Mouse (Mus musculus) heart, embryonic 11.5 days (tissue): Measurements from ENCODE around the gene Macrod2. TPM values are rescaled to one million over a fixed set of nuclear protein-coding genes. Genes with fewer than 3 reads are reported as not detected.

Source experiments
- ATAC-seq: fragments of 200-750 bp; cut with Nextera tagmentation; replicated peaks from 2 replicates; pipeline ENCODE4 v1.8.0; 2017; ENCODE audit warnings: moderate library complexity; ENCODE audit not compliant: insufficient number of reproducible peaks, low FRiP score, low TSS enrichment
- H3K27ac ChIP-seq: fragments of 300-500 bp; sonication (generic); 2 replicates; pipeline ENCODE4 v1.5.1; 2014; ENCODE audit warnings: mild to moderate bottlenecking, low read depth, low read length
- H3K27me3 ChIP-seq: fragments of 300-500 bp; sonication (generic); 2 replicates; pipeline ENCODE4 v1.6.1; 2014; ENCODE audit warnings: mild to moderate bottlenecking, low read length, mixed read lengths; ENCODE audit not compliant: control insufficient read depth, insufficient read depth
- H3K36me3 ChIP-seq: fragments of 300-500 bp; sonication (generic); 2 replicates; pipeline ENCODE4 v1.6.1; 2014; ENCODE audit warnings: mild to moderate bottlenecking, low read length, moderate library complexity, mixed read lengths; ENCODE audit not compliant: control insufficient read depth, insufficient read depth
- H3K4me1 ChIP-seq: fragments of 300-500 bp; sonication (generic); 2 replicates; pipeline ENCODE4 v1.6.1; 2014; ENCODE audit warnings: low read length; ENCODE audit not compliant: control insufficient read depth, insufficient read depth
- H3K4me2 ChIP-seq: fragments of 300-500 bp; sonication (generic); 2 replicates; pipeline ENCODE4 v1.6.1; 2014; ENCODE audit warnings: mild to moderate bottlenecking, moderate library complexity
- H3K4me3 ChIP-seq: fragments of 300-500 bp; sonication (generic); 2 replicates; pipeline ENCODE4 v1.5.1; 2014; ENCODE audit warnings: low read depth, low read length
- H3K9ac ChIP-seq: fragments of 300-500 bp; sonication (generic); 2 replicates; pipeline ENCODE4 v1.6.1; 2014; ENCODE audit warnings: mild to moderate bottlenecking, low read depth, low read length, moderate library complexity
- H3K9me3 ChIP-seq: fragments of 300-500 bp; sonication (generic); replicated peaks from 2 replicates; pipeline ENCODE4 v1.6.1; 2016; ENCODE audit warnings: low read length; ENCODE audit not compliant: control insufficient read depth
- WGBS: fragments of 180-500 bp; shearing (Covaris S2); extraction: QIAGEN DNeasy Blood & Tissue Kit; methylation state at CpG from one replicate; pipeline ENCODE4 v1.1.7; 2014; ENCODE audit not compliant: insufficient replicate concordance; 5-methylcytosine and 5-hydroxymethylcytosine counted together
- polyA plus RNA-seq: library from polyadenylated mRNA; unstranded; fragments of >200 nt; fragmentation: Nextera tagmentation; extraction: Ambion mirVana; gene quantifications from 2 replicates; pipeline ENCODE4 v1.2.1, GENCODE M21; 2014

The Macrod2 gene
- polyA plus RNA-seq, 1 experiment from 2014 or later: 20.5 TPM

DNA sequence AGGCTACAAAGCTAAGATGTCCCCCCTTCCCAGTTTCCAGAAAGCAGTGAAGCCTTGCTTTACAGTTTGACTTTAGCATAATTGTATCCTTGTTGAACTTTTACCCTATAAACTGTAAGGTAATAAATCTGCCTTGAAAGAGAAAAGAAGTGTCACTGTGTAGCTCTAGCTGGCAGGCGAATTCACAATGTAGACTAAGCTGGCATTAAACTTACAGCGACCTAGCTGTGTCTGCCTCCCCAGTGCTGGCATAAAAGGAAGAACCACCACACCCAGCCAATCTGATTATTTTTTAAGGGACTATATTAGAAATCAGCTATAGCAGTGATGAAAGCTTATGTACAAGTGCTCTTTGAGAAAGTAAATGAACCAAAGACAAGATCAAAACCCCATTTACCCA is 1791.8 kb downstream of the Macrod2 start:
- Histone ChIP-seq H3K4me1 (no peaks in the 10 kb centered on the region), H3K9ac (no peak overlapping the region), H3K4me3 (no peak overlapping the region), H3K9me3 (no peaks in the 10 kb centered on the region), H3K36me3 (no peaks in the 10 kb centered on the region), H3K27ac (no peak overlapping the region), H3K4me2 (no peak overlapping the region), H3K27me3 (no peaks in the 10 kb centered on the region)
- ATAC-seq: no peak
- WGBS: 70% methylated on average over 2 of the region's 2 CpGs

DNA sequence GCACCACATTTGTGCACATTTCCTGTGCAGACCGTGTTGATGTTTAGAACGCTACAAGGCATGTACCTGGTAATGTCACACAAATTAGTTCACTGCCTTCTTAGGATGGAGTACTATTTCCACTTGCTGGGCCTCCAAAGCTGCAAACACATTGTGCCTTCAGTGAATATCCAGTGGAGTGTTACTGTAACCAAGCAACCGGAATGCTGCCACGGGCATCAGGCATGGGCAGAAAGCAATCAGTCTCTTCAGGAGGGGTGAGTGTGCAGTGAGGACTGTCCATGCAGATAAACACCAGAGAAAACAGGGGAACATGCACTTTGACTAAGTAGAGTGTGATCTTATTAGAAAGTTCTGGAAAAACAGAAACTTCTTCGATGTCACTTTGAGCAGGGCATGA is 1792.3 kb downstream of the Macrod2 start:
- Histone ChIP-seq H3K4me2 (no peak overlapping the region), H3K4me3 (no peak overlapping the region), H3K27ac (no peak overlapping the region), H3K36me3 (no peaks in the 10 kb centered on the region), H3K9me3 (no peaks in the 10 kb centered on the region), H3K4me1 (no peaks in the 10 kb centered on the region), H3K27me3 (no peaks in the 10 kb centered on the region), H3K9ac (no peak overlapping the region)
- WGBS: 76% methylated on average over 5 of the region's 5 CpGs
- no peak for ATAC-seq

DNA sequence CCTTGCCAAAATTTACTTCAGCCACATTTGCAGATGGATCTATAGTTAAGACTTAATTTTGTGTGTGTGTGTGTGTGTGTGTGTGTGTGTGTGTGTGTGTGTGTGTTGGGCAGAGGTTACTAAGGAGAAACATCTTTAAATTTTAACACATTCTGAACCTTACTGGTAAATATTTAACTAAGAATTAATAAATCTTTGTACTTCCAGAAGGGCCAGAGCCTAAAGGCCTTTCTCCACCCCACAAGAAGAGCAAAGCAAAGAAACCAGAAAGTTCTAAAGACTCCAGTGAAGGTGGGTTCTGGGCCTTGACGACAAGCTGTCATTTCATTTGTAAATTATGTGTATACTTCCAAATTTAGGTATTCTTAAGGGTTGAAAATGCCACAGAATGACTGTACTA is 1822.3 kb downstream of the Macrod2 start:
- Histone ChIP-seq H3K4me3 (no peak overlapping the region), H3K27ac (no peak overlapping the region), H3K4me1 (no peaks in the 10 kb centered on the region), H3K9ac (no peak overlapping the region), H3K9me3 (no peaks in the 10 kb centered on the region), H3K27me3 (no peaks in the 10 kb centered on the region), H3K4me2 (no peak overlapping the region), H3K36me3 (no peaks in the 10 kb centered on the region)
- 79% methylated on average over 1 of the region's 1 CpGs for WGBS
- no peak for ATAC-seq

DNA sequence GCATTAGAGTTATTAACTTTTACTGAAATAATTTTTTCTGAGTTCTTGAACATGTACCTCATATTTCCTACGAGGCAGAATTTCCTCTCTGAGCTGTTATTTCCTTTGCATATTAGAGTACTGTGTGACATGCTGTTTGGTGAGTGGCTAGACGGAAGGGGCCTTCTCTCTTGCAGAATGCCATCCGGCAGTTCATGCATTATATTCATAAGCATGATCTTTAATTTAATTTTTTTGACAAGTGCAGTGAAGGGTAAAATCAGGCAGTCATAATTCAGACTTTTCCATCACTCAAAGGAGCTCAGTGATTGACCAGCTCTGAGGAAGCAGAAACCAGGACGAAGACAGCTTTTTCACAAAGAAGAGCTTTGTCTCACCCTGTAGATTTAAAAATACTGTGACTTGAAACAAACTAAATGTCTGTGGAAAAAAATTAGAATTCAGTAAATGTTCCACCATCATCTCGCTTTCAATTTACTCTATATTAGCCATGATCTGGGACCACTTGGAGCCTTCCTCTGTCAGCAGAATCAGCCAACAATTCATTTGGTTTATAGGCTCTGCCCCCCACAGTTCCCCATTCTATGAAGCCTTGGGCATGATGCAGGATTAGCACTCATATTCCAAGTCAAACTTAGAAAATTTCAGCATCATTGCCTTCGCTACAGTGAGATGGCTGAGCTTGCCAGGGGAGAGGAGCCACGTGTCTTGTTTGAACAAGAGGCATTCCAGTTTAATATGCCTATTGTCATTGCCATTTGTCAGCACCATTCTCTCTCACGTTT is 1827.2 kb downstream of the Macrod2 start:
- Histone ChIP-seq H3K4me1 (no peaks in the 10 kb centered on the region), H3K27me3 (no peaks in the 10 kb centered on the region), H3K9me3 (no peaks in the 10 kb centered on the region), H3K27ac (no peak overlapping the region), H3K4me2 (no peak overlapping the region), H3K9ac (no peak overlapping the region), H3K36me3 (no peaks in the 10 kb centered on the region), H3K4me3 (no peak overlapping the region)
- WGBS: 68% methylated on average over 8 of the region's 8 CpGs
- no peak for ATAC-seq

DNA sequence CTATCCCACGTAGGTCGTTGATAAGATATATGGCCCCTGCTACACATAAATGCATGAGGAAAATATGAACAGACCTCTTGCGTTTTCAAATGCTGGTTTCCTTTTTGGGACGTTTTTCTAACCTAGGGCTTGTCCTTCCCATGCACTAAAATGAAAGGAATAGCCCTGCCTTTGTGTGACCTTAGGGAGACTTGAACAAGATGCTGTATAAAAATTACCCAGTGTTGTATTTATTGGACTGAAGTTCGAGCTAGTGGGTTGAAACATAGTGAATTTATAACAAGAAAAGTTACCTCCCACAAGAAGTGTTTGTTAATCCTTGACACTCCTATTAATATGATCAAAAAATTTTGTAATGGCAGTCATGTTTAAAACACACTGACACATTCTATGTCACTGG is 1827.8 kb downstream of the Macrod2 start:
- Histone ChIP-seq H3K4me1 (no peaks in the 10 kb centered on the region), H3K4me2 (no peak overlapping the region), H3K9ac (no peak overlapping the region), H3K9me3 (no peaks in the 10 kb centered on the region), H3K27ac (no peak overlapping the region), H3K36me3 (no peaks in the 10 kb centered on the region), H3K27me3 (no peaks in the 10 kb centered on the region), H3K4me3 (no peak overlapping the region)
- 59% methylated on average over 5 of the region's 5 CpGs for WGBS
- no peak for ATAC-seq

DNA sequence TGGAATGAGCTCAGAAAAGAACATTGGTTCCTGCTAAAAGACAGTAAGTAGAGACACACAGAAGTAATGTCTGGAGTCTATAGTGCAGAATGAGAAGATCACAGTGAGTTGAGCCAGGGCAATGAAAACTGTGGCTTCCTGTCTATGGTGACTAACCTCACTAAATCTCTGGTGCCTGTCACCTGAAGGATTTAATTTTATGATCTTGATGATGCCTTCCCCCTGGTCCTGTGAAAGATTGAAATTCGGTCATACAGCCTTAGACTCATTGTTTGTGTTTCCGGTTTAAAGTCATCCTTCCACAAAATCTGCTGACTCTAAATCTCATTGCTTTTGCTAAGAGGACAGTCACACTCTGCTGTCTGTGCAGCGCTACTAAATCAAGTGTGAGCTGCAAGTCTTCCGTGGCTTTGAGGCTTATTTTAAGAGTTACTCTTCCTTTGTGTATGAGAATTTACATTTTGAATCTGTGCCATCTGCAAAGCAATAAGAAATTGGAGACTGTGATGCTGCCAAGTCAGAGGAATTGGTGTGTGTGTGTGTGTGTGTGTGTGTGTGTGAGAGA is 1836.0 kb downstream of the Macrod2 start:
- Histone ChIP-seq H3K27ac (no peak overlapping the region), H3K9ac (no peak overlapping the region), H3K4me3 (no peak overlapping the region), H3K4me2 (no peak overlapping the region), H3K36me3 (no peaks in the 10 kb centered on the region), H3K4me1 (no peaks in the 10 kb centered on the region), H3K9me3 (no peaks in the 10 kb centered on the region), H3K27me3 (no peaks in the 10 kb centered on the region)
- ATAC-seq: no peak
- 75% methylated on average over 4 of the region's 4 CpGs for whole genome bisulfite sequencing

DNA sequence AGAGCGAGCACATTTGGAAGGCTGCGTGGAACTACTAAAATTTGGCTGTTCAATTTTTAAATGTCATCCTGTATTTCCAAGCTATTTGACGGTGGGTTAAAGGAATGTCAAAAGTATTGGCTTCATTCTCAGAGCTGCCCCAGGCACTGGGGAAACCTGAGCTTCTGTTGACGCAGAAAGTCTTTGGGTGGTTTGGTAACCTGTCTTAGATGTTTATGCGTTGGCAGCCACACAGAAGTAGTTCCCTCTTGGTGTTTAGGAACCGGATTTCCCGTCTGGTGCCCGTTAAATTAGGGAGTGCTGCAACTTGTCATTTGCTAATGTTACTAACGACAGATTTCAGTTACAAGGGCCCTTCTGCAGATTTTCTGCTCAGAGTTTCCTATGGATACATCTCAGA is 1837.7 kb downstream of the Macrod2 start:
- no peak overlapping the region for H3K4me2 ChIP-seq
- no peaks in the 10 kb centered on the region for H3K36me3 ChIP-seq
- no peak overlapping the region for H3K9ac ChIP-seq
- no peaks in the 10 kb centered on the region for H3K9me3 ChIP-seq
- no peaks in the 10 kb centered on the region for H3K4me1 ChIP-seq
- 68% methylated on average over 9 of the region's 9 CpGs for WGBS
- no peak overlapping the region for H3K27ac ChIP-seq
- no peak overlapping the region for H3K4me3 ChIP-seq
- ATAC-seq: no peak
- no peaks in the 10 kb centered on the region for H3K27me3 ChIP-seq

DNA sequence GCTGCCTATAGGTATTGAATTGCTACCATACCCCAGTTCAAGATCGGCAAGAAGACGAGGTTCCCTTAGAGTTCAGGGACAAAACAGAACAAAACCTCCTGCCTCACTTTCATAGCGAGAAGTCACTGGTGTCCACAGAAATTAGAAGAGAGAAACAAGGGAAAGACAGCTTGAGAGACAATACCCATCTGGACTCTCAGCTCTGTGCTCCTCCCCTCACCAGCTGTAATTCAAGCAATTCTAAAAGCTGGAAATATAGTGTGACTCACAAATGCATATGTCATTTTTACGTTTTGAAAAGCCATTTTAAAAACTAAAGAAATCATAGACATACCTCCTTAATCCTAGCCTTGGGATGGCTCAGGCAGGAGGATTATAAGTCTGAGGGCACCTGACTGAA is 1848.4 kb downstream of the Macrod2 start:
- 71% methylated on average over 4 of the region's 4 CpGs for WGBS
- ATAC-seq: no peak
- no peak overlapping the region for H3K9ac ChIP-seq

DNA sequence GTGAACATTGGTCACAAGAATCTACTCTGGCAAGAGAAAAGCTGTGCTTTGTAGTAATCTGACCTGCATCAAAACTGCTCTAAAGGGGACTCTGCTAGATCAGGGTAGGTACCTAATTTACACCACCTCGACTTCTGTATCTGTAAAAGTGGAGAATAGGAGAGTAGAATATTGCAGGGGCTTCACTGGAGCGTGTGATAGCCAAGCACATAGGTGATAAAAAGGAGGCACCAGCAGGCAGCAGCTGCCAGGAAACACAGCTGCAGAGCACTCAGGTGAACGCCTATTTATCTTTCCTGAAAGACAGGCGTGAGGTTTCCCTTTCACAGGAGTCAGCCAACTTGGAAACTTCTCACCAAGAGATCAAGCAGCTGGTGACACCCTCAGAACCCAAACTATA is 1855.3 kb downstream of the Macrod2 start:
- Histone ChIP-seq H3K9ac (no peak overlapping the region), H3K9me3 (no peaks in the 10 kb centered on the region), H3K4me3 (no peak overlapping the region), H3K4me1 (no peaks in the 10 kb centered on the region), H3K27me3 (no peaks in the 10 kb centered on the region), H3K27ac (no peak overlapping the region), H3K36me3 (no peaks in the 10 kb centered on the region), H3K4me2 (no peak overlapping the region)
- 33% methylated on average over 4 of the region's 4 CpGs for WGBS
- no peak for ATAC-seq

More for the DNA sequence above, 1848.4 kb downstream of the Macrod2 start:
- no peak overlapping the region for H3K27ac ChIP-seq
- H3K9me3 ChIP-seq: no peaks in the 10 kb centered on the region
- H3K27me3 ChIP-seq: no peaks in the 10 kb centered on the region
- no peaks in the 10 kb centered on the region for H3K4me1 ChIP-seq
- no peak overlapping the region for H3K4me3 ChIP-seq
- H3K36me3 ChIP-seq: no peaks in the 10 kb centered on the region
- H3K4me2 ChIP-seq: no peak overlapping the region
